26 mouse cellular contexts compared by ENCODE assay signal in the genomic region with DNA sequence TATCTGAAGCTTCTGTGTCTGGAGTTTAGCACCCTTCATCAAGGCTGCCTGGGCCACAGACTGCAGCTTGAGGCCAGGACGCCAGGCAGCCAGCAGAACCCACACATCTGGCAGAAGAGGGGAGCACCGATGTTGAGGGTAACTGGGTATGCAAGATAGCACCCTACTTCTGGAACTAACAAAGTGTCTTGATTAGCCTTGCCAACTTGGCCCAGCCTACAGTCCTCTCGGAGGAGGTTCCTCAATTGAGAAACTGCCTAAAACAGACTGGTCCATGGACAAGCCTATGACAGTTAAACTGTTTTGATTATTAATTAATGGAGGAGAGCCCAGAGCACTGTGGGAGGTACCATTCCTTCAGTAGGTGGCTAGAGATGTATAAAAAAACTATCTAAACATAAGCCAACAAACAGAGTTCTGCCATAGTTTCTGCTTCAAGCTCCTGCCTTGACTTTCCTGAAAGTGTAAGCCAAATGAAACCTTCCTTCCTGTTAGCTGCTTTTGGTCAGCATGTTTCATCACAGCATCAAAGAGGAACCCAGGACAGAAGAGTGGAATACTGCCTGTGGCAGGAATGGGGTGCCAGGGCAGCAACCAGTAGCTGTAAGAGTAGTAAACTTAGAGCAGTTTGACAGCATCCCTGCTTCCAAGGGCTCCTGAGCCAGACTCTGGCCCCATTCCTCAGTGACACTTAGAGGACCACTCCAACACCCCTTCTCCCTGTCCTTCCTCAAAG. TPM values are rescaled to one million over a fixed set of nuclear protein-coding genes. Genes with fewer than 3 reads are reported as not detected.
A peak's percentile ranks its signal among the peaks of the same experiment; 100 is the strongest.
DNase-seq lines count a peak whose midpoint lies in the region; ATAC-seq and TF ChIP-seq lines count a peak whose summit lies in the region.
"Had no signal": no experiment of that assay in that cellular context is flagged by ENCODE, and none has a peak within 500 bp of the region (broad histone marks: within the 10 kb centered on the region; RNA-seq: fewer than 3 reads in every experiment).

No protein-coding gene starts in this region.

- 0 out of 2 replicates have a peak, but pooled peaks have one; percentile 23 for ATAC-seq in megakaryocyte-erythroid progenitor cell, adult 5-6 weeks (replicated peaks; ENCODE audit: low FRiP score, low TSS enrichment, poor library complexity, severe bottlenecking)
- ATAC-seq: CD4-positive, CD25-positive, alpha-beta regulatory T cell, adult 4 months; forebrain, embryonic 14.5 days; forebrain, postnatal 0 days; hindbrain, postnatal 0 days; inflammation-experienced regulatory T-cells, adult 6 months; Patski had no signal

- no peak for TF ChIP-seq CTCF in testis, adult 2 months (IDR thresholded peaks at IDR 0.05; ENCODE audit: control insufficient read depth, insufficient read depth, insufficient replicate concordance, low read depth, low read length)
- TF ChIP-seq CTCF in bone marrow macrophage, adult 2 months (IDR thresholded peaks at IDR 0.05; ENCODE audit: low read depth, low read length) = no peak

- TF ChIP-seq POLR2A in testis, adult 2 months (IDR thresholded peaks at IDR 0.05; ENCODE audit: control insufficient read depth, low read depth, low read length) = no peak
- no peak for TF ChIP-seq POLR2A in bone marrow macrophage, adult 2 months (IDR thresholded peaks at IDR 0.05; ENCODE audit: borderline replicate concordance, low read depth, low read length)

- no peaks in the 10 kb centered on the region for H3K4me1 ChIP-seq in testis, adult 2 months (ENCODE audit: control insufficient read depth, insufficient read depth, low read length)
- H3K4me1 ChIP-seq in bone marrow macrophage, adult 2 months (ENCODE audit: control insufficient read depth, insufficient read depth, low read length) = peaks cover 31% of the 10 kb centered on the region
- H3K4me1 ChIP-seq: heart, embryonic 12.5 days; heart, embryonic 15.5 days had no signal

- no peaks in the 10 kb centered on the region for H3K27me3 ChIP-seq in testis, adult 2 months (ENCODE audit: control insufficient read depth, insufficient read depth, low read length)
- H3K27me3 ChIP-seq: heart, embryonic 12.5 days; heart, embryonic 15.5 days; Patski had no signal

- 43% methylated on average over 3 of the region's 3 CpGs for WGBS in macrophage (ENCODE audit: missing documents)

- no peak overlapping the region for H3K27ac ChIP-seq in testis, adult 2 months (ENCODE audit: control insufficient read depth, insufficient read depth, low read depth, low read length)
- peak overlapping the region; percentile 61 for H3K27ac ChIP-seq in bone marrow macrophage, adult 2 months (ENCODE audit: insufficient read depth, low read depth, low read length)
- peak overlapping the region; percentile 31 for H3K27ac ChIP-seq in macrophage
- H3K27ac ChIP-seq: gastrocnemius, adult 2 months; heart, embryonic 15.5 days; hindbrain, embryonic 14.5 days; hindbrain, postnatal 0 days had no signal

- no peak for DNase-seq in testis, postnatal 14 days (ENCODE audit: low spot score)
- DNase-seq in right cerebral cortex, adult 18-20 months = no peak
- DNase-seq in cerebellum, adult 11 months = no peak
- DNase-seq in adrenal gland, adult 8-10 months = no peak
- DNase-seq: adrenal gland, postnatal 14 days; cerebellum, adult 8-10 months; cerebellum, postnatal 10 days; cerebellum, postnatal 36 days; forebrain, postnatal 0 days; gastrocnemius, adult 2 months; gastrocnemius, postnatal 14 days; heart, adult 18-20 months; heart, postnatal 10 days; heart, postnatal 4 days had no signal

- H3K36me3 ChIP-seq in testis, adult 2 months (ENCODE audit: control insufficient read depth, insufficient read depth, low read length) = no peaks in the 10 kb centered on the region
- H3K36me3 ChIP-seq in macrophage (ENCODE audit: inconsistent target) = peaks cover 16% of the 10 kb centered on the region

- H3K79me2 ChIP-seq in macrophage (ENCODE audit: inconsistent target) = no peaks in the 10 kb centered on the region

- peak overlapping the region; percentile 5 for H3K4me3 ChIP-seq in testis, adult 2 months (ENCODE audit: control insufficient read depth, low read depth, low read length)
- no peak overlapping the region for H3K4me3 ChIP-seq in bone marrow macrophage, adult 2 months (ENCODE audit: insufficient read depth, low read length)
- no peak overlapping the region for H3K4me3 ChIP-seq in macrophage (ENCODE audit: inconsistent target)
- H3K4me3 ChIP-seq: gastrocnemius, adult 2 months; heart, embryonic 12.5 days; heart, embryonic 15.5 days had no signal

RNA-seq across cellular contexts. Expression of a gene that starts 36.5 kb away (rescaled TPM):
- 0.78 and 0.90 TPM in 2 replicates for polyA plus RNA-seq in testis, adult 2 months (2012; rRNA removed)
- polyA plus RNA-seq in bone marrow macrophage, adult 2 months (2012; ENCODE audit: insufficient read depth, insufficient read length, missing spikeins) = not detected in 2 replicates
- under 1 TPM in 1 of 26 experiments, not detected in 25; 0.60 TPM for total RNA-seq in macrophage (2018; cell fraction: chromatin; rRNA removed)
- total RNA-seq in macrophage (2018; cell fraction: cytosol; rRNA removed) = under 1 TPM in 8 of 26 experiments, not detected in 18; 0.07 to 0.22 (median 0.14) TPM
- total RNA-seq in macrophage (2018; cell fraction: nucleus; rRNA removed) = not detected
- 0.17 TPM in 1 of 3 replicates, not detected in the others for polyA plus RNA-seq in macrophage (2018)
- total RNA-seq in megakaryocyte-erythroid progenitor cell, adult 5-6 weeks (2014; fragmentation: Nextera tagmentation) = not detected in 2 replicates
- not detected in 2 replicates for total RNA-seq in megakaryocyte-erythroid progenitor cell, adult 5-6 weeks (2017)
- 10 to 100 TPM in 3 of 4 experiments, 1 to 10 TPM in 1; 7.3 to 35.5 (median 12.7) TPM for total RNA-seq in adrenal gland, adult 8-10 months (2022)
- polyA plus RNA-seq: CD4-positive, CD25-positive, alpha-beta regulatory T cell, adult 4 months; inflammation-experienced regulatory T-cells, adult 6 months had no signal

RNA-seq across cellular contexts. Expression of a gene that starts 52.4 kb away (rescaled TPM):
- 6.8 and 7.0 TPM in 2 replicates for polyA plus RNA-seq in testis, adult 2 months (2012; rRNA removed)
- polyA plus RNA-seq in bone marrow macrophage, adult 2 months (2012; ENCODE audit: insufficient read depth, insufficient read length, missing spikeins) = 20.0 and 23.3 TPM in 2 replicates
- 10 to 100 TPM; 16.1 to 53.0 (median 31.9) TPM for total RNA-seq in macrophage (2018; cell fraction: chromatin; rRNA removed)
- 10 to 100 TPM; 16.4 to 23.7 (median 20.1) TPM for total RNA-seq in macrophage (2018; cell fraction: cytosol; rRNA removed)
- total RNA-seq in macrophage (2018; cell fraction: nucleus; rRNA removed) = 10 to 100 TPM; 14.6 to 41.3 (median 24.0) TPM
- polyA plus RNA-seq in macrophage (2018) = 18.3 to 23.8 TPM (median 20.1 TPM) in 3 replicates
- 0.59 and 2.0 TPM in 2 replicates for total RNA-seq in megakaryocyte-erythroid progenitor cell, adult 5-6 weeks (2014; fragmentation: Nextera tagmentation)
- total RNA-seq in megakaryocyte-erythroid progenitor cell, adult 5-6 weeks (2017) = 0.42 and 3.7 TPM in 2 replicates
- 10 to 100 TPM; 24.6 to 33.5 (median 29.3) TPM for total RNA-seq in adrenal gland, adult 8-10 months (2022)

RNA-seq across cellular contexts. Expression of a gene that starts 55.0 kb away (rescaled TPM):
- 14.4 and 15.2 TPM in 2 replicates for polyA plus RNA-seq in testis, adult 2 months (2012; rRNA removed)
- 10.8 and 12.1 TPM in 2 replicates for polyA plus RNA-seq in bone marrow macrophage, adult 2 months (2012; ENCODE audit: insufficient read depth, insufficient read length, missing spikeins)
- 10 to 100 TPM; 10.2 to 52.0 (median 31.0) TPM for total RNA-seq in macrophage (2018; cell fraction: chromatin; rRNA removed)
- total RNA-seq in macrophage (2018; cell fraction: cytosol; rRNA removed) = 10 to 100 TPM in 7 of 26 experiments, 1 to 10 TPM in 19; 5.3 to 12.7 (median 8.8) TPM
- total RNA-seq in macrophage (2018; cell fraction: nucleus; rRNA removed) = 10 to 100 TPM in 25 of 26 experiments, 1 to 10 TPM in 1; 9.0 to 32.6 (median 18.8) TPM
- polyA plus RNA-seq in macrophage (2018) = 5.1 to 12.6 TPM (median 7.7 TPM) in 3 replicates
- 1.6 and 2.4 TPM in 2 replicates for total RNA-seq in megakaryocyte-erythroid progenitor cell, adult 5-6 weeks (2014; fragmentation: Nextera tagmentation)
- total RNA-seq in megakaryocyte-erythroid progenitor cell, adult 5-6 weeks (2017) = 0.76 and 3.1 TPM in 2 replicates
- total RNA-seq in adrenal gland, adult 8-10 months (2022) = 10 to 100 TPM; 23.2 to 41.3 (median 31.9) TPM
